Mouse (Mus musculus) induced T-regulatory cell, adult 2 months (primary cell): Measurements from ENCODE around the gene Lypla2.
A peak's percentile ranks its signal among the peaks of the same experiment; 100 is the strongest.

Experiments used
- DNase-seq: peaks from one replicate; pipeline ENCODE4 v3.0.0-alpha.2; 2012; ENCODE audit warnings: low read depth

Gene Lypla2

GRCm38 (mm10) chr4:135972911-135973811 is 735 bp upstream of the Lypla2 start:
- DNase-seq, result peak; percentile 60

- DNase-seq, result peak; percentile 68
Measured at GRCm38 (mm10) chr4:135971805-135972555, 446 bp downstream of the Lypla2 start.

GRCm38 (mm10) chr4:135970585-135970984 is 1.8 kb downstream of the Lypla2 start:
- no peak for DNase-seq

DNA sequence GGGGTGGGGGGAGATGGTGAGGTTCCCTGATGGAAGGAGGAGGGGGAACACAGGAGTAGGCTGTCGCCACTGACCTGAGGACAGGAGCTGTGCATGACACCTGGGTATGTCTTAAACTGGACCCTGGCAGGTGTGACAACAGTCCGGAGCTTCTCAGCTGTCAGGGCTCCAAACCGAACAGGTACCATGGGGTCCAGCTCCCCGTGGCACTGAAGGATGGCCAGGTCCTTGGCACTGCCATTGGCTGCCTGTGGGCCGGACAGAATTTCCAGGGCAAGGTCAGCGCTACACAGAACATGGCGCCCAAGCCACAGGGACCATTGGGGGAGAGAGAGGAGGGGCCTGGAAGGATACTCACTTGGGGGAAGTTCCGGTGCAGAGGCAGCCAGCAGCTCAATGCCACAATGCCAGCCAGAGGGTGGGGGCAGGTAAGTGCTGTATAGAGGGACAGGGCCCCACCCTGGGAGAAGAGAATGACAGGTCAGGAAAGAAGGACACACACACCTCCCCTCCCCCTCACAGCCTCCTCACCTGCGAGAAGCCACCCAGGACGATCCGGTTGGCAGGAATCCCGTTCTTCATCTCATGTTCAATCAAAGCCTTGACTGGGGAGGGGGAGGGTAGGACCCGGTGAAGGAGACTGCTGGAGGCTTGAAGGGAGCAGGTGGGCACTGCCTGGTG is 3.2 kb downstream of the Lypla2 start:
- no peak for DNase-seq

DNA sequence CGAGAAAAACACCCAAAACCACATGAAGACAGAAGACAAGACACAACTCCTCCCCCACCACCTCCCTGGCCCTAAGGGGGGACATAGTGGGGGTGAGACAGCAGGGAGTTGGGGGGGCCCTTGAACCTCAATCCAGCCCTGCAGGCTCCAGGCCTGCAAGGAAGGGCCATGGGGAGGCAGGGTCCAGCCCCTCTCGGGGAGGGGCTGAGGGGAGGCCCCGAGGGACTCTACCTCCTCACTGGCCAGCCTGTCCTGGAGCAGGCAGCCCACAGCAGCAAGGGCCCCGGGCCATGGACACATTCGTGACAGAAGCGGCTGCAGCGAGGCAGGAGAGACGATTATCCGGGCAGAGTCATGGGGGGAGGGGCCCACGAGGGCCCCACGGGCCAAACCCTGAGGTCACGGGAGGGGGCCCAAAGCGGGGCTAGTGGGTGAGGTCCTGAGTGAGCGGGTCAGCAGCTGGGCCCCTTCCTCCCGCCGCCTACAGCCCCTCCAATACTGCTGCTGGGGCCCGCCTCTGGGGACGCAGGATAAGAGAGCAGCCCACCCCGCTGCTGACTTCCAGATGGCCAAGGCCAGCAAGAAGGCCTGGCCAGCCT is 4.1 kb downstream of the Lypla2 start:
- DNase-seq, result no peak

DNA sequence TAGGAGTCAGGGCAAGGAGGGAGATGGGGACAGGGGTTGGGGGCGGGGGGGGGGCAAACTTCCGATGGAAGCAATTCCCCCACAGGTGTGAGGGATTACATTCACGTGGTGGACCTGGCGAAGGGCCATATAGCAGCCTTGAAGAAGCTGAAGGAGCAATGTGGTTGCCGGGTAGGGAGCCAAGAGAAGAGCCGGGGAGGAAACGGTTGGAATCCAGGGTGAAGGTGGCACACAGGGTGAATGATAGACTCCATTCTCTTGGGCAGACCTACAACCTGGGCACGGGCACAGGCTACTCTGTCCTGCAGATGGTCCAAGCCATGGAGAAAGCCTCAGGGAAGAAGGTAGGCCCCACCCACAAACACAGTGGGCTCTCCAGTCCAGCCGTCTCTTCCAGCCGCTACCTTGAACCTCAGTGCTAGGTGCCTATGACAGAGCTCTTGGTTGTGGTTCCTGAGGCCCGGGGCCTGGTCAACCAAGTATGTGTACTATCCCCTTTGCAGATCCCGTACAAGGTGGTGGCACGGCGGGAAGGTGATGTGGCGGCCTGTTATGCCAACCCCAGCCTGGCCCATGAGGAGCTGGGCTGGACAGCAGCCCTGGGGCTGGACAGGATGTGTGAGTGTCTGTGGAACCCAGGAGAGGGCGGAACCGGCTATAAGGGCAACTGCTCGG is 5.2 kb downstream of the Lypla2 start:
- no peak for DNase-seq

GRCm38 (mm10) chr4:135966283-135966682 is 6.1 kb downstream of the Lypla2 start:
- no peak for DNase-seq

DNA sequence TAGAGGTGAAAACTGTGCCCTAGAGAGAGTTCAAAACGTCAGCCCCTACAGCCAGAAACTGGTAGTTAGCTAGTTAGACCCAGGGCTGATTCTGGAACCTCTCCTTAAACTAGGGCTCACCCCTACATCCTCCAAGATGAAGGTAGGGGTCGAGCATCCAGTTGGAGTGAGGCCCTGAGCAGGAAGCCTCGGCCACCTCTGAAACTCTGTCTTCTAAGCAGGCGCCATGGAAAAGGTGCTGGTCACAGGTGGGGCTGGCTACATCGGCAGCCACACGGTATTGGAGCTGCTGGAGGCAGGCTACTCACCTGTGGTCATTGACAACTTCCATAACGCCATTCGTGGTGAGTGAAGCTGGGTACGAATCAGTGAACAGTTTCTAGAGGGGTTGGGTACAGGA is 7.3 kb downstream of the Lypla2 start:
- DNase-seq, result no peak

- peak; percentile 65 for DNase-seq
Measured at GRCm38 (mm10) chr4:135964426-135964825, 8.0 kb downstream of the Lypla2 start.

- DNase-seq, result peak; percentile 98
Measured at GRCm38 (mm10) chr4:135963457-135964193, 8.8 kb downstream of the Lypla2 start, which contains the start of gene Gale. Gale (plus strand) TSS chr4:135963727.

GRCm38 (mm10) chr4:135962946-135963345 is 9.5 kb downstream of the Lypla2 start:
- DNase-seq, result no peak

- DNase-seq, result no peak
Measured at GRCm38 (mm10) chr4:135962198-135962597, 10.2 kb downstream of the Lypla2 start.

- no peak for DNase-seq
Measured at GRCm38 (mm10) chr4:135961709-135962108, 10.7 kb downstream of the Lypla2 start.

- peak; percentile 93 for DNase-seq
Measured at GRCm38 (mm10) chr4:135960717-135961116, 11.7 kb downstream of the Lypla2 start.

DNA sequence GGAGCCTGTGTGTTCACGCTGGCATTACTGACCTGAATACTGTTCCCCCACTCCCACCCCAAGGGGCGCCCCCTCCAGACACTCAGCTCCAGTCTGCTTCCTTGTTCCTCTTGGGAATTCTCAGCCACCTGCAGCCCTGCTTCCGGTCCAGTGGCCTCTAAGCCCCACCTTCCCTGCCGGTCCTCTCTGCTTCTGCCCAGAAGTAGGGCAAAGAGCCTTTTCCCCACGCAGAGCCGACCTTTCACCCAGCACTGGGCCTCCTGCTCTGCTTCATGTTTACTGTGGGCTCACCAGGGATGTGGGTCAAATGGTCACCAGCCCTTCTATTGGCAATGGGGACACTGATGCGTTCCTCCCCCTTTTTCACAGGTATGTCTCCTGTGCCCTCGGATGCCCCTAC is 14.1 kb downstream of the Lypla2 start:
- DNase-seq, result no peak

GRCm38 (mm10) chr4:135955886-135956285 is 16.5 kb downstream of the Lypla2 start:
- DNase-seq, result no peak

GRCm38 (mm10) chr4:135954241-135954640 is 18.2 kb downstream of the Lypla2 start:
- DNase-seq, result peak; percentile 92

- no peak for DNase-seq
Measured at GRCm38 (mm10) chr4:135953179-135953578, 19.2 kb downstream of the Lypla2 start.

- peak; percentile 59 for DNase-seq
Measured at GRCm38 (mm10) chr4:135951505-135951904, 20.9 kb downstream of the Lypla2 start.

DNA sequence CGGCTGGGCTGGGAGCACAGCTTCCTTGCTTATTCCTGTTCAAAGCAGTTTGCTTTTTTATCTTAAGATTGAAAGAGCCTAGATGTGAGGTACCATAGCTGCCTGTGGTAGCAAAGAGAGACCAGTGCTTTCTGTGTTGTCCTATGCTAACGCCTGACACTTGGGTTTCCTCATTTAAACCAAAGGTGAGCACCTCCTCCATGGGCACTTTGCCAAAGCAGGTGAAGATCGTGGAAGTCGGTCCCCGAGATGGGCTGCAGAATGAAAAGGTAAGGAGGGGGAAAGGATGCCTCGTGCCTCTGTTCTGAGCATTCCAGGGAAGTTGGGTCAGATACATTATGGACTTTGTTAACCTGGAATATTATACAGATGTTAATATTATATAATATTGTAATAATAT is 22.1 kb downstream of the Lypla2 start:
- no peak for DNase-seq

- DNase-seq, result no peak
Measured at GRCm38 (mm10) chr4:135949911-135950310, 22.5 kb downstream of the Lypla2 start.
